Mouse (Mus musculus): ENCODE data around the gene Ndufs8. TPM values are rescaled to one million over a fixed set of nuclear protein-coding genes. Genes with fewer than 3 reads are reported as not detected.

Ndufs8 gene
- polyA plus RNA-seq, 1 experiment from 2014 or later: 279 TPM

DNA sequence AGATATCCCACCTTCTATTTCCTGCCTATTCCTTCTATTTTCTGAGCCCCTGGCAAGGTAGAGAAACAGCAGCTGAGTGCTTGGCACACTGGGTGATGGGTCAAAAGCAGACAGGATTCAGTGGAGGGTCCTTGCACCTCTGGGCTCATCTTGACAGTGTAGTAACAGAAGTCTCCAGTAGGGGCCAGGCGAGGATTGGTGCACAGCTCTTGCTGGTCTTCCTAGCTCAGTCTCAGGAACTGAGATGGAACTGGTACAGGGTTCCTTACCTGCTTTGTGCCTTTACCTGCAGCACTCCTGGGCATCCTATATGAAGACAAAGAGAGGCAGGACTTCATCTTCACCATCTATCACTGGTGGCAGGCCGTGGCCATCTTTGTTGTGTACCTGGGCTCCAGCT, 34.1 kb upstream of the Ndufs8 start:
- WGBS: 13% methylated on average over 2 of the region's 2 CpGs
- Histone ChIP-seq H3K4me3 (no peak overlapping the region), H3K27me3 (ENCODE audit: insufficient read depth, poor library complexity, severe bottlenecking) (peaks cover 22% of the 10 kb centered on the region), H3K4me1 (replicated peaks) (peaks cover 9% of the 10 kb centered on the region; the same call in 1 of the 2 replicates), H3K36me3 (no peaks in the 10 kb centered on the region), H3K27ac (no peak overlapping the region), H3K9me3 (no peaks in the 10 kb centered on the region)
- DNase-seq (ENCODE audit: low spot score): peak; percentile 70

DNA sequence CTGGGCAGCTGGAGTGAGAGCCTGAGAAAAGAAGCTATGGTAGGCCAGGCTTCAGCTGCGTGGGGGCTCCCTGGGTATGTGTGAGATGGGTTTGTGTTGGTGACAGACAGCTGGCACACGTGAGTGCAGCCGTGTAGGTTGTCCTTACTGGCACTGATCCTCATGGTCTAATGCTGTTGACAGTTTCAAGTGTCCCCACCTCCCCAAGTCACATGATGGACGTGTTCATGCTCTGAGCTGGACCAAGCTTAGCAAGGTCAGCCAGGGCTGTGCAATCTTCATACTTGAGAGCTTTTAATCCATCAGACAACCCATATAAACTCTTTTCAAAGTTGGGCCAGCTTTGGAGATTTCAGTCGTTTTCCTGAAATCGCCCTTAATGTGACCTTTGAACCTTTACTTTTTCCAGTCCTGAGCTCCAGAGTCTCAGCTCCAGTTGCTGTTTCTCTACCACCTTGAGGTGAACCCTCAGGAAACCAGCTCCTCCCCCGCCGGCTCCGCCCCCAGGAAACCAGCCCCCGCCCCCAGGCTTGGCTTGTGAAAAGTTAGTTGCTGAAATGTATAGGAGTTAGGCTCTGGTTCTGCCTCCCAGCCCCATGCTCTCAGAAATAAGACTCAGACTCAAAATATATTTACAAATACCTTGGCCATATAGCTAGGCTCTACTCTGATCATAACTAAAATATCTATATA, 33.4 kb upstream of the Ndufs8 start:
- peaks cover 23% of the 10 kb centered on the region for H3K27me3 ChIP-seq (ENCODE audit: insufficient read depth, poor library complexity, severe bottlenecking)
- no peaks in the 10 kb centered on the region for H3K36me3 ChIP-seq
- peaks cover 9% of the 10 kb centered on the region; the same call in 1 of the 2 replicates for H3K4me1 ChIP-seq (replicated peaks)
- no peaks in the 10 kb centered on the region for H3K9me3 ChIP-seq
- no peak overlapping the region for H3K27ac ChIP-seq
- no peak overlapping the region for H3K4me3 ChIP-seq
- no peak for DNase-seq (ENCODE audit: low spot score)
- WGBS: 39% methylated on average over 10 of the region's 10 CpGs

DNA sequence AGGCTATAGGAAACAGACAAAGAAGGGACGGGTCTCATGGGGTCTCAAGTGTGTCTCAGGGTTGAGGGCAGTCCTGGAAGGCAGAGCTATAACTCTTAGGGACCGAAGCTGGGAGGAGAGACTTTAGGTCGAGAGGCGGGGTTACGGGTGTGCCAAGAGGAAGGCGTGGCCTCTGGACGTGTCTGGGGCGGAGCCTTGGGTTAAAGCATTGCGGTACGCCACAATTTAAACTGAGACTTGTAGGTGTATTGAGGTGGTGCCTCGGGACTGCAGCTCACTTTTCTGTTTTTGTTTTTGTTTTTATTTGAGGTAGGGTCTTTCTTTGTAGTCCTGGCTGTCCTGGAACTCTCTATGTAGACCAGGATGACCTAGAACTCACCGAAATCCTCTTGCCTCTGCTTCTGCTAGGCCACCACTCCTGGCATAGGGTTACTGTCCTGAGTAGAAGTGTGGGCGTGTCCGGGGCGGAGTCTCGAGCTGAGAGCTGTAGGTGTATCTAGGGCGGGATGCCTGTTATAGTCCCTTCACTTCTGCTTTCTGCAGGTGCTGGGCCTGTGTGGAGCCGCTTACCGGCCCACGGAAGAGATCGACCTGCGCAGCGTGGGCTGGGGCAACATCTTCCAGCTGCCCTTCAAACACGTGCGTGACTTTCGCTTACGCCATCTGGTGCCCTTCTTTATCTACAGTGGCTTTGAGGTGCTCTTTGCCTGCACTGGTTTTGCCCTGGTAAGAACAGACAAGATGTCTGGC, 30.6 kb upstream of the Ndufs8 start:
- H3K27ac ChIP-seq: no peak overlapping the region
- 0 out of 2 replicates have a peak overlapping the region, but pooled peaks have one; percentile 11 for H3K4me3 ChIP-seq
- peaks cover 23% of the 10 kb centered on the region for H3K27me3 ChIP-seq (ENCODE audit: insufficient read depth, poor library complexity, severe bottlenecking)
- H3K9me3 ChIP-seq: no peaks in the 10 kb centered on the region
- peaks cover 3% of the 10 kb centered on the region; the same call in 1 of the 2 replicates for H3K4me1 ChIP-seq (replicated peaks)
- no peaks in the 10 kb centered on the region for H3K36me3 ChIP-seq
- DNase-seq (ENCODE audit: low spot score): no peak
- WGBS: 22% methylated on average over 27 of the region's 27 CpGs

DNA sequence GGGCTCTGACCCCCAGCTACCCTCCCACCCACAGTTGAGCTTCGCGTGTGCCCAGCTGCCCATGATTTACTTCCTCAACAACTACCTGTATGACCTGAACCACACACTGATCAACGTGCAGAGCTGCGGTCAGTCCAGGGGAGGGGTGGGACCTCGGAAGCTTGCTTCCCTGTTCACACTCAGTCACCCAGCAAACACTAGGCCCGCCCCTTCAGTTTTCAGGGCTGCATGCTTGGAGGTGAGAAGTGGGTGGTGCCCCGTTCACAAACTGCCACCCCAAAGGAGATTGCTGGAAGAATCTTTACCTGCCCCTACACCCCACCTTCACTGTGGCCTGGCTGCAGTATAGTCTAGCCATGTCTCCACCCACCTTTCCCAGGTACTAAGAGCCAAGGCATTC, 29.7 kb upstream of the Ndufs8 start:
- 85% methylated on average over 7 of the region's 7 CpGs for WGBS
- H3K27me3 ChIP-seq (ENCODE audit: insufficient read depth, poor library complexity, severe bottlenecking): peaks cover 23% of the 10 kb centered on the region

DNA sequence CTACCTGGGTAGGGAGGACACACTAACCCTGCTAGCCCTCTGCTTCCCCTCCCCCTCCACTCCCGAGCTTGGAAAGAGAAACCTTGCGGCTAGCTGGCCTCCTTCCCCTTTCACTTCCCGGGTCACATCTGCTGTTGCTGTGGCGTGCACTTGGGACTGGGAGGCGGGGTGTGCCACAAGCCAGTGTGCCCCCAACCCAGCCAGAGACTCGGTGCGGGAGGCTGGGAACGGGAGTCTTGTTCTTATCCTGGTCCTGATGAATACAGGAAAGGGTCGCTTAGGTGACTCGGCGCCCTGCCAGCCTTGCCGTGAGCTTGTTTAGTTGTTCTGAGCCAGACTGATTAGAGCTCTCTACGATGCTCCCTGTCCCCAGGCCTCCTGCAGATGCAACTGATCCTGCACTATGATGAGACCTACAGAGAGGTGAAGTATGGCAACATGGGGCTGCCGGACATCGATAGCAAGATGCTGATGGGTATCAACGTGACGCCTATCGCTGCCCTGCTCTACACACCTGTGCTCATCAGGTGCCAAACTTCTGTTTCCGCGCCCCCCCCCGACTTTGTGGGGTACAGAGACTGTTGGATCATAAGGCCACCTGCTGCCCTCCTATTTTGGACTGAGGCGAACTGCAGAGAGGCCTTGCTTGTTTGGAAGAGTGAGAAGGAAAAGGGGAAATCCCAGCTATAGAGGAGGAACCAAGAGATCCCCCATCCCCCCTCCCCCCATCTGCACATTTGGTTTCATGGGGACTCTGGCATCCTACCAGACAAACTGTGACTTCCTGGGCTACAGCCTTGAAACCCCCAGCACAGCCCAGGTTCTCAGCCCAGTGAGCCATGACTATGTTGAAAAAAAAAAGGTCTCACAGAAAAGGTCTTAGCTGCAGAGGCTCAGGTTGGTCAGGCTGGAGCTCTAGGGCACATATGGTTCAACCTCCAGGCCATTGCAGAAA, 23.6 kb upstream of the Ndufs8 start:
- Histone ChIP-seq H3K36me3 (no peaks in the 10 kb centered on the region), H3K9me3 (no peaks in the 10 kb centered on the region), H3K27me3 (ENCODE audit: insufficient read depth, poor library complexity, severe bottlenecking) (peaks cover 25% of the 10 kb centered on the region), H3K4me3 (peak overlapping the region; percentile 60), H3K27ac (peak overlapping the region; percentile 75), H3K4me1 (replicated peaks) (peaks cover 17% of the 10 kb centered on the region)
- peak; percentile 56 for DNase-seq (ENCODE audit: low spot score)
- 8% methylated on average over 22 of the region's 22 CpGs for WGBS

More for the DNA sequence above, 29.7 kb upstream of the Ndufs8 start:
- no peaks in the 10 kb centered on the region for H3K9me3 ChIP-seq
- DNase-seq (ENCODE audit: low spot score): no peak
- H3K27ac ChIP-seq: no peak overlapping the region
- H3K4me1 ChIP-seq (replicated peaks): peaks cover 3% of the 10 kb centered on the region; the same call in 1 of the 2 replicates
- H3K36me3 ChIP-seq: no peaks in the 10 kb centered on the region
- no peak overlapping the region for H3K4me3 ChIP-seq

DNA sequence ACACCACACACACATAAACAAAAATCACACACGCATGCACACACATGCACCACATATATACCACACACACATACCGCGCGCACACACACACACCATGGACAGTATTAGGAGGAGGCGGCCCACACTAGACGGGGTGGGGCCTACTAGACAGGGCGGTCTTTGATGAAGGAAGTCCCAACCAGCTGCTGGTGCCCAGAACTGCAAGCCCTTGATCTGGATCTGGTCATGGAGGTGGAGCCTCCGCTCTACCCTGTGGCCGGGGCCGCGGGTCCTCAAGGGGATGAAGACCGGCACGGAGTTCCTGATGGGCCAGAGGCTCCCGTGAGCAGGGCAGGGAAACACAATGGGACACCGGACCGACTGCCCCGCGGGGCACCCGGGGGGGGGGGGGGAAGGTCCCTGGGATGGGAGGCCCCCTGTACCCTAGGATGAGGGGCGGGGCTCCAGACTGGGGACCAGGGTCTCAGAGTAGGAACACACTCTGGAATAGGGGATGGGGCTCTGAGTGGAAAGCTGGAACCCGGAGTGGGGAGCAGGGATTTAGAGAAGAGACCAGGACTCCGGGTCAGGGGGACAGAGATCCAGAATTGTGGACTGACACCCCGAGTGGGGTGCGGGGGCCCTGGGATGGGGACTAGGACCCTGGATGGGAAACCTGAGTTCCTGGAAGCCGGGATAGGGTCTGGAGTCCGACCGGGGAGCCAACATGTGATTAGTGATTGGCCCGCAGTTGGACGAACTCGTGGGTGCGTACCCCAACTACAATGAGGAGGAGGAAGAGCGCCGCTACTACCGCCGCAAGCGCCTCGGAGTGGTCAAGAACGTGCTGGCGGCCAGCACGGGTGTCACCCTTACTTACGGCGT, 22.7 kb upstream of the Ndufs8 start, which contains the start of gene Unc93b1:
Gene Unc93b1, plus strand, starts transcription at position 155 of the 864 bp plus-strand sequence.
- Histone ChIP-seq H3K4me3 (peak within 1 kb of the TSS; percentile 60), H3K4me1 (replicated peaks) (peaks cover 18% of the 10 kb centered on the region), H3K9me3 (no peaks in the 10 kb centered on the region), H3K36me3 (no peaks in the 10 kb centered on the region), H3K27ac (peak within 1 kb of the TSS; percentile 75), H3K27me3 (ENCODE audit: insufficient read depth, poor library complexity, severe bottlenecking) (peaks cover 25% of the 10 kb centered on the region)
- peak; percentile 69 for DNase-seq (ENCODE audit: low spot score)
- 6% methylated on average over 42 of the region's 42 CpGs for WGBS

DNA sequence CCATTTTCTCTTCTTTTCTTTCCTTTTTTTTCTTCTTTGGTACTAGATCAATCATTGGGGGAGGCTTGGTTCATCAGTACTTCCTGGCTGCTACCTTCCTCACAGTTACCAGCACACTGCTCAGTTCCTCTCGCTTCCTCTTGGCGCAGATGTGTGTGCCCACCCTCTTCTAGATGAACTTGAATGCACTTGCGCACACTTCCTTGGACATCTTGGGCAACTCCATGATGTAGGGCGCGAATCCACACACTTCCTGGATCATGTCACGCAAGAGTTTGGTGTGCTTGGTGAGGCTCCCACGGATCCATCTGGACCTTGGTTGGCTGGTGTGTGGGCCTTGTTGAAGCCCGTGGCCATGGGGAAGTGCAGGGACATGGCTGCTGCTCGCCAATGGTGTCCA, 19.1 kb upstream of the Ndufs8 start:
- H3K27me3 ChIP-seq (ENCODE audit: insufficient read depth, poor library complexity, severe bottlenecking): peaks cover 19% of the 10 kb centered on the region

DNA sequence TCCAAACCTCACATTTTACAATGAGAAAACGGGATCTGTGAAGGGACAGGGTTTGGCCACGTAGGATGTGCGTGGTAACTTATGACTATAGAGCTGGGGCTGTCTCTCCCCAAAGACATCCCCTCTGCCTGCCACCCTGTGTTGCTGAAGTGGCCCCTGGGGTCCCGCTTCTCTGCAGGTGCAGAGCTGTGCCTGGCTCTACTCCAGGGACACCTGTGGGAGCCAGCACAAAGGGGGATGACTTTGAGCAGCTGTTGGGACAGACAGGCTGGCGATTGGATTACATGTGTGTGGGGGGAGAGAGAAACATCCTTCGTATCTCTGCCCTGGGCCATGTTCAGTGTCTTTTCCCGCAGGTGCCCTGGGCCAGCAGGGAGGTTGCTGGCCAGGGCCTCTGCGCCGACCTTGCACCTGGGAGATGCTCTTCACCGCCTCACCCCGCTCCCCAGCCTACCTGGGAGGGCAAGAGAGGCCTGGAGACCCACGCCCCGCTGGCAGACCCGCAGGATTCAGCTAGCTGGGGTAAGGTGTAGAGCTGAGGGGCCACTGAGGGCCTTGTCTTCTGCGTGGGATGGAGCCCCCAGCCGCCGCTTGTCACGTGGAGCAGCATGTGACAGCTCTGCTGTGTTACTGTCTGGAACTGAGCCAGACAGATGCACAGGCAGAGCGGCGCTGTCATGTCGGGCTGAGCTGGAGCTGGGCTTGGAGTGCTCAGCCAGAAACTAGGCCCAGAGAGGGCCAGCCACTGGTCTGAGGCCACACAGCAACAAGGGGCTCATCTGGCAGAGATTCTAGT, 17.9 kb upstream of the Ndufs8 start:
- Histone ChIP-seq H3K27me3 (ENCODE audit: insufficient read depth, poor library complexity, severe bottlenecking) (peaks cover 7% of the 10 kb centered on the region; the same call in 1 of the 2 replicates), H3K4me3 (no peak overlapping the region), H3K4me1 (replicated peaks) (peaks cover 31% of the 10 kb centered on the region), H3K27ac (no peak overlapping the region; the same call in 1 of the 2 replicates), H3K9me3 (no peaks in the 10 kb centered on the region), H3K36me3 (no peaks in the 10 kb centered on the region)
- 79% methylated on average over 21 of the region's 21 CpGs for WGBS
- no peak for DNase-seq (ENCODE audit: low spot score)

More for the DNA sequence above, 19.1 kb upstream of the Ndufs8 start:
- no peak overlapping the region for H3K4me3 ChIP-seq
- no peak overlapping the region for H3K27ac ChIP-seq
- H3K36me3 ChIP-seq: no peaks in the 10 kb centered on the region
- H3K4me1 ChIP-seq (replicated peaks): peaks cover 34% of the 10 kb centered on the region
- H3K9me3 ChIP-seq: no peaks in the 10 kb centered on the region
- WGBS: 90% methylated on average over 9 of the region's 9 CpGs
- DNase-seq (ENCODE audit: low spot score): no peak

DNA sequence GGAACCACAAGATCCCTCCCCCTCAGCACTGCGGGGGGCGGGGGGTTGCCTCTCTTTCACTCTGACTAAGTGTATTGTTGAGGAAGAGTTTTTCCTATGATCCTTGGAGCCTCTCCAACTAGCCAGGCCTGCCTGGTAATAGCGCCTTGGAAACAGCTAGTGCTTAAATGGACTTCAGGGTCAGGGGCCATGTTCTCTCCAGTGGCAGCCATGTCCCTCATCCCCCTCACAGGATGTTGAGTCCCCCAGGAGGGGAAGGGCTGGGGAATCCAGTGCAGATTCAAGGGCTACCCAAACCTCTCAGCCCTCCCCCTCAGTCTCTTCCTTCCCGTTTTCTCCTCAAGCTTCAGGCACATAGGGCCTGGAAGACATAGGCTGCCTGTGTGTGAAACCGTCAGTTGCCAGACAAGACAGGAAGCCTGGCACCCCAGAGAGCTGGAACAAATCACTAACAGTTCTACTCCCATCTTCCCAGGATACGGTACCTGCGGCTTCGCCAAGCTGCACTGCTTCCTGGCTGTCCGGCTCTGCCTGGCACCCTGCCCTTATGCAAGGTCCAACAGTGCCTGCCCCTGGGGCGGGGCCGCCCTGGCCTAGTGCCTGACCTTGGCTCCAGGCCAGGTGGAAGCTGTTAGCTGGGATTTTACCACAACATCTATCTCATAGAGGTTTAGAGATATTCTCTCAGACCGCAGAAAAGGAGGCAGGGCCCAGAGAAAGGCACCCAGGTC, 16.8 kb upstream of the Ndufs8 start, which contains the start of gene Aldh3b1:
Gene Aldh3b1, minus strand, starts transcription at position 598 of the 731 bp plus-strand sequence.
- DNase-seq (ENCODE audit: low spot score): no peak
- Histone ChIP-seq H3K27ac (peak within 1 kb of the TSS; percentile 63), H3K4me3 (no peak within 1 kb of the TSS), H3K4me1 (replicated peaks) (peaks cover 26% of the 10 kb centered on the region), H3K36me3 (no peaks in the 10 kb centered on the region), H3K27me3 (ENCODE audit: insufficient read depth, poor library complexity, severe bottlenecking) (no peaks in the 10 kb centered on the region), H3K9me3 (no peaks in the 10 kb centered on the region)
- WGBS: 63% methylated on average over 12 of the region's 12 CpGs

DNA sequence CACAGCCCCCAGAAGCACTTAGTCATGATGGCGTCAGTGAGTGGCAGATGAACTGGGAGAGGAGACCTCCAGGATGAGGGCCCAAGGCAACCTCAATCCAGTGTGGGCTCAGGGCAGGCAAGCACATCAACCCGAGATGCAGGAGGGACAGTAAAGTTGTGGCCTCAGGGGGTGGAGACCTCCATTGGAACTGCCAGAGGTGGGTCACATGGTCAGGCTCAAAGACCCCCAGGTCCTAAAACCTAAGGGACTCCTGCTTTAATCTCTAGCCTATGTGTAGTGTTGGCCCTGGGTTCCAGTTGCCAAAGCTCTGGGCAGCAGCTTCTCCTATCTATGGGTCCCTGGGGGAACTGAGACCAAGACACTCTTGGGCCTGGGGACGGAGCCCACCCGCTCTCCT, 16.2 kb upstream of the Ndufs8 start:
- Histone ChIP-seq H3K4me1 (replicated peaks) (peaks cover 30% of the 10 kb centered on the region), H3K27me3 (ENCODE audit: insufficient read depth, poor library complexity, severe bottlenecking) (no peaks in the 10 kb centered on the region), H3K36me3 (no peaks in the 10 kb centered on the region), H3K4me3 (no peak overlapping the region), H3K9me3 (no peaks in the 10 kb centered on the region), H3K27ac (peak overlapping the region; percentile 63)
- no peak for DNase-seq (ENCODE audit: low spot score)
- WGBS: 79% methylated on average over 4 of the region's 4 CpGs

Data from hindbrain, embryonic 10.5 days (tissue).